Mouse (Mus musculus): ENCODE results near the gene Krt78. TPM values are rescaled to one million over a fixed set of nuclear protein-coding genes. Genes with fewer than 3 reads are reported as not detected.
"Not testable (repeated sequence)": the region's sequence is repeated elsewhere in the genome, so short reads cannot be mapped to it uniquely, and the experiment has no call there.

Krt78 gene
- total RNA-seq (2021), result not detected
- long read RNA-seq, experiment 1, result 0 reads
- long read RNA-seq, experiment 2, result 0 reads

DNA sequence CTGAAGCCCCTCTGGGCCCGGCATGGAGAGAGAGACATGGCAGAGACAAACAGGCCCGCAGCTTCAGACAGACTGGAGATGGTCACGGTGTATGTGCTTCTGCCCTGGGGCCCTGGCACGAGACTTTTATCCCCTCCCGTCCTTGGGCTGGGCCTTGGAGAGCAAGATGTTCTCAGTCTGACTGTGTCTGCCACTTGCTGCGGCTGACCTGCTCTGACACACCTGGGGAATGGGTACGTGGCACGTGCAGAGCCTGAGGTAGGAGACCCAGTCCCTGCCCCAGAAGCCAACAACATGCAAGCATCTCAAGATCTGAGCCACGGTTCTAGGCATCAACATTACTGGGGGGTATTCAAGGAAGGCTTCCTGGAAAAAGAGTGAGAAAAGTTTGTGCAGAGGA, at the start of gene Krt78:
TSS of gene Krt78 (minus strand) at position 101 of the 400 bp plus-strand sequence.
- no peak for DNase-seq
- intact Hi-C loops (cut with DNase I), result no loop called here

DNA sequence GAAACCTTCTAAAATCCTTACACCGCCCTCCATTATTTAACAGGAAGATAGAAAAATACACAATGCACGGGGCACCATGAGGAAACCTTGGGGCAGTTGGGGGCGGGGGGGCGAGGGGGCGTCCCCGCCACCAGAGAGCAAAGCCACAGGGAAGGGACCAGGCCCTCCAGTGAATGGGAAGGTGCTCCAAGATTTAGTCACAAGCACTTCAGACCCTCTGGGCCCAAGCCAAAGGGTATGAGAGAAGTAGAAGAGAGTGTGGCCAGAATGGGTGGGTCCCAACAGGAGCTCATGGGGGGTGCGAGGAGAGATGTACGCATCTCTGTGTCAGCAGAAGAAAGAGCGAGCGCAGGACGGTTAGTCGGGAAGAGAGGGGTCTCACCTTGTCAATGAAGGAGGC, 49.4 kb upstream of the Krt78 start:
- no peak for DNase-seq
- intact Hi-C loops (cut with DNase I), result no loop called here

DNA sequence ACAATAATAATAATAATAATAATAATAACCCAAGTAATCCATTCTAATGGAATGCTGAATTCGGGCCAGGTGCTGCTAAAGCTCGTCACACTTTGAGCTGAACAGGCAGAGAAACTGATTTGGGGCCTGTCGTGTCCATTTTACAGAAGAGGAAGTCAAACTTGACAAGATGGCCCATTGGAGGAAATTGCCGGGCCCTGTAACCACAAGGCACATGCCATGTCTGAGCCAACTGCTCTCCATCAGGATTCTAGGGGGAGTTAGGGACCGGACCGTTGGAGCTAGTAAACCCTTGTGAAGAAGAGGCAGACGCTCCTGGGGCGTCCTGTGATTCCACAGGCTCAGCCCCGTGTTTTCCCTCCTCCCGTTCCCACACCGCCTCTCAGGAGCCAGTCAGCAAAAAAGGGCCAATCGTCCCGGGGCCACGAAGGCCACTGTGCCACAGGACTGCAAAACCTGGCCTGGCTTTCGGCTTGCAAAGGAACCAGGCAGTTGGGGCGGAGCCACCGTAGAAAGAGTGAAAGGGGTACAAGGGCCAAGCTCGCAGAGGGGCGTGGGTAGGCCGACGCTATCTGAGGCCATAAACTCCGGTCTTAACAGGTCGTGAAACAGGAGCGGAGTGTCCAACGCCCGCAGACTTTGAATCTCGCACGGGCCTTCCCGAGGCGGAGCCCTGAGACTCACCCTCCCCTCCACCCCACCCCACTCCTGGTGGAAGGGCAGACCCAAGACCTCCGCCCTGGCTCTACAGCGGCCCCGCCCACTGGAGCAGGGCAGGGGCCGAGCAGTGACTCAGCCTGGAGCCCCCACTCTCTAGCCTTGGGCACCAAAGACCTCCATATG, 48.8 kb upstream of the Krt78 start:
- intact Hi-C loops (cut with DNase I), result no loop called here
- peak in 1 of 2 experiments; percentile 45 for DNase-seq

DNA sequence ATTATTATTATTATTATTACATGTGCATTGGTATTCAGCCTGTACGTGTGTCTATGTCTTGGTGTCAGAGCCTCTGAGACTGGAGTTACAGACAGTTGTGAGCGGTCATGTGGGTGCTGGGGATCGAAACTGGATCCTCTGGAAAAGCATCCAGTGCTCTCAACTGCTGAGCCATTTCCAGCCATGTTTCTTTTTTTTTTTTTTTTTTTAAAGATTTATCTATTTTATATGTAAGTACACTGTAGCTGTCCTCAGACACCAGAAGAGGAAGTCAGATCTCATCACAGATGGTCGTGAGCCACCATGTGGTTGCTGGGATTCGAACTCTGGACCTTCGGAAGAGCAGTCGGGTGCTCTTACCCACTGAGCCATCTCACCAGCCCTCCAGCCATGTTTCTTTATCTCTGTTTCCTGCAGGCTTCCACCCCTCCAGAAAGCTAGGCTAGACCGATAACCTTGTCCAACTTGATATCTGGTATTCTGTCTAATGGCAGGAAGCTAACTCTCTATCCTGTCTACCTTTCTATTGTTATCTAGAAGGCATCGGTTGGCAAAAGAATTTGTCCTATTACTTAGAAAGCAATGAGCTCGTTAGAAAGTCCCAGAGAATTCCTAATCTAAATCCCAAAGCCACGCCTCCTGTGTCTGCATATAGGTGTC, 45.7 kb upstream of the Krt78 start:
- no peak for DNase-seq
- intact Hi-C loops (cut with DNase I), result no loop called here

DNA sequence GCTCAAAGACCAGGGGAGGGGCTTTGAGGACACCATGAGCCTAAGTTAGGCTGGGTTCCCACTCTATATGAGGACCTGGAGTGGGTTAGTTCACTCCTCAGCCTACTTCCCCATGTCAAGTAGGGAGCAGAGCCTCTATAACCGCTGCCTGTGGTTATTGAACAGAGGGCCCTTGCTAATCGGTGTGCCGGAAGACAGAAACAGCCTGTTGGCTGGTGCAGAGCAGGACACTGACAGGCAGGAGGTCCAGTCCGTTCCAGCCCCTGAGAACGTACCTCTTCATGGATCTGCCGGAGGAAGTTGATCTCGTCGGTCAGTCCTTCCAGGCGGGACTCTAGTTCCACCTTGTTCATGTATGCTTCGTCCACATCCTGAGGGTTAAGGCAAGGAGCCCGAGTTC, 45.1 kb upstream of the Krt78 start:
- intact Hi-C loops (cut with DNase I), result no loop called here
- no peak for DNase-seq

DNA sequence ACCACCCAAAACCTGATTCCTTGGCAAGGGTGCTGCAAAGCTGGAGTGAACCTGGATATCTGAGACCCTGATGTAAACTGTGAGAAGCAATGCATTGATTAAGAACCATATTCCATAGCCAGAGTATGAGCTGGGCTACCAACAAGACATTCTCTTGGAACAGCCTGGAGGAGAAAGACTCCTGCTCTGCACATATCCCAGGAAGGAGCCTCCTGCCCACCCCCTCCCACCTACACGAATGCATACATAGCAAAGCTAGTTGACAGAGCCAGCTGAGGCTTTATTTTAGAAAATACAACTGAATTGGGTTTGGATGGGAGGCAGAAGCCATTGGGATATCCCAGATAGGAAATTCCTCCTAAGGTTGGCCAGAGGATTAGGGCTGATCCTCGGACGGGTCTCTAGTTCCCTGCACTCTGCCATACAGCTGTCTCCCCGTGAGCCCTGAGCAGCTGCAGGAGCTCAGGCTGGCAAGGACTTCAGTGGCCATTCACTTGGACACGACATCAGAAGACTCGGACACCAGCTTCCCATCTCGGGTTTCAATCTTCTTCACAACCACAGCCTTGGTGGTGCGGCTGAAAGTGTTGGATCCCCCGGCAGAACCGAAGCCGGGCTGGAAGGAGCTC, 42.5 kb upstream of the Krt78 start:
- intact Hi-C loops (cut with DNase I), result not testable (repeated sequence)

DNA sequence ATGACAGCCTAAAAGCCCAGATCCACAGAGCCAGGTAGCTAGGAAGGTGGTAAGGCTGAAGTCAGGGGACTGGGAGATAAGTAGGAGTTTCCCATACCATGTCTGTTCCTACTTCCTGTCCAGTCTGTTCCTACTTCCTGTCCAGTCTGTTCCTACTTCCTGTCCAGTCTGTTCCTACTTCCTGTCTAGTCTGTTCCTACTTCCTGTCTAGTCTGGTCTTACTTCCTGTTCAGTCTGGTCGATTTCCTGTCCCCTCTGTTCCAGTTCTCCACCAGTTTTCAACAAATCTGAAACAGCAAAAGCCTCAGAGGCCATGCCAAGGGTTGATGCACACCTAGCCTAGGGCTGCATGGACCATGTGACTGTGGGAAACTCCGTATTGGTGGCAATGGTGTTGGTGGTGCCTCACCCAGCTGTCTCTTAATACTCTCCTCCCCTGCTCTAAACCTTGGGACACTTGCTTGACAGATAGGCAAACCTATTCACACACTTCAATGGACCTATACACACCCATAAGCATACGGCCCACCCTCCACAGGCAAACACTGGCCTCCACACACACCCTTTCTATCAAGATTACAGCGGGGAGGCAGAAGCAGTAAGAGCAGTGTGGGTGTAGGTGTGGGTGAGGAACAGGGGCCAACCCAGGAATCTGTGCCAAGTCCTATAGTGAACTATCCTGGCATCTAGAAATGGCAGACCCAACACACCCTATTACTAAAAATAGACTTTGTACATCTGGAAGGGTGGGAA, 41.6 kb upstream of the Krt78 start:
- intact Hi-C loops (cut with DNase I), result no loop called here

More for the DNA sequence above, 42.5 kb upstream of the Krt78 start:
- not testable (repeated sequence) for DNase-seq

DNA sequence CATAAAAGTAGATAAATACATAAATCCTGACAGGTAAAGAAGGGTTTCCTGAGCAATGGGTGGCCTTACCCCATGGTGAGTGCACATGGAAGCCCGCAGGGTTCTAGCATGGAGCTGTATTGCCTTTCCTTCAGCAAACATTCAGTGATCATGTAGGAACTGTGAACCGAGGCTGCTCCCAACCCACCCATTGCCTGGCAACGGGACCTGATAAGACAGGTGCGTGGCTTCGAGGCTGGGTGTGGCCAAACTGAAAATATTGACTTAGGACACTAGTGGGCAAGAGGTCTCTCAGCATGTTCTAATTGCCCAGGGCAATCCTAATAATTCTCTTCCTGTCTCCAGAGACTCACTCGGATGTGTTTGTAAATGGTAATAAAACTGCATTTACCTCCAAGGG, 40.3 kb upstream of the Krt78 start:
- DNase-seq, result no peak
- intact Hi-C loops (cut with DNase I), result no loop called here

More for the DNA sequence above, 41.6 kb upstream of the Krt78 start:
- DNase-seq, result no peak

DNA sequence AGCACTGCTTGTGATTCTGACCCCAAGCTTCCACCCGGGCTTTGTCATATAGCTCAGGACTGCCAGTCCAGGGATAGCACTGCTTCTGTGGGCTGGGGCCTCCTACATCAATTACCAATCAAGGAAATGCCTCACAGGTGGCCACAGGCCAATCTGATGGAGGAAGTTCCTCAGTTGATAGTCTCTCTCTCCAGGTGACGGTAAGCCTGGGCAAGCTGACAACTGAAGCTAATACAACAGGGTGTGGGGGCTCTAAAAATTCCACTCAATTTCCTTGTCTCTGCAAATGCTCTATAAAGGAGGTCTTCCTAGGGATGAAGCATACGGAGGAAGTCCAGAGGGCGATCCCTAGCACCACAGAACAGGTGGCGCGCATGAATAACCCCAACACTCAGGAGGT, 36.9 kb upstream of the Krt78 start:
- no peak for DNase-seq
- intact Hi-C loops (cut with DNase I), result no loop called here

DNA sequence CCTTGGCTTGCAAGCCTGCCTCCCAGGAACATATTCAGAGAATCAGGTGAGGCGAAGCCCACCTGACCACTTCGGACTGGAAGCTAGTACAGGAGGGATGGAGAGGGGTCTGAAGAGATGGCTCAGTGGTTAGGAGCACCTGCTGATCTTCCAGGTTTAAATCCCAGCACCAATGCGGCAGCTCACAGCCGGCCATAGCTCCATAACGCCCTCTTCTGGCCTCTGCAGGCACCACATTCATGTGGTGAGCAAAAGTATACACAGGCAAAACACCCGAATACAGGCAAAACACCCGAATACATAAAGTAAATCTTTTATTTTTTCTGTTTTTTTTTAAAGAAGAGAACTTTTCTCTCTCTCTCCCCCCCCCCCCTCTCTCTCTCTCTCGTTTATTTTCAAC, 34.6 kb upstream of the Krt78 start:
- DNase-seq, result no peak
- intact Hi-C loops (cut with DNase I), result loop anchor here (1.0 to 5.0 kb wide), 2 partner anchors 77 to 159 kb away; no protein-coding TSS in a partner anchor

DNA sequence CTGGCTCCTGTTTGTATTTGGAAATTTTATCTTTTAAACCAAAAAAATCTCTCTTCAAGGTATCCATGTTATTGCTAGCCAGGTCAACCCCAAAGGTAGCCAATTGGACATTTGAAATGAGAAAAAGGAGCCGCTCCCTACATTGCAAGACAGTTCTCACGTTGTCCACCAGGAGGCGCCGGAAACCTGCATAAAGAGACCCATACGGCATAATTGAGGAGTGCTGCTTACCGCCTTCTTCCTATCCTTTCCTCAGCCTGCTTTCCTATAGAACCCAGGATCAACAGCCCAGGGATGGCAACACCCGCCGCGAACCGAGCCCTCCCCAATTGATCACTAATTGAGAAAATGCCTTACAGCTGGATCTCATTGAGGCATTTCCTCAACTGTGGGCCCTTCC, 34.0 kb upstream of the Krt78 start:
- peak; percentile 85 to 90 for DNase-seq
- intact Hi-C loops (cut with DNase I), result loop anchor here (1.0 to 5.0 kb wide), 2 partner anchors 77 to 159 kb away; no protein-coding TSS in a partner anchor

DNA sequence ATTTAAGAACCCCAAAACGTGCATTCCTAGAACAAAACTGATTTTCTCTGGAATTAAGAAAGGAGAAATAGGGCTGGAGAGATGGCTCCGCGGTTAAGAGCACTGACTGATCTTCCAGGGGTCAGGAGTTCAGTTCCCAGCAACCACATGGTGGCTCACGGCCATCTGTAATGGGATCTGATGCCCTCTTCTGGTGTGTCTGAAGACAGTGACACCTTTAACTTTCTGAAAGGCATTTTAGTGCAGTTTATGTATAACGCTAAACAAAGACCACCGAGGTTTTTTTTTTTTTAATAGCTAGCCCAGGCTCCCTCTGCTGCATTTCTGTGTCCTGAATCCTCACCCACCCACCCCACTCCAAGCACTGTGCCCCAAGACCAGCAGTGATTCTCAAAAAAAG, 30.7 kb upstream of the Krt78 start:
- intact Hi-C loops (cut with DNase I), result loop anchor here (1.0 to 5.0 kb wide), 4 partner anchors 163 to 658 kb away; no protein-coding TSS in a partner anchor
- DNase-seq, result no peak

DNA sequence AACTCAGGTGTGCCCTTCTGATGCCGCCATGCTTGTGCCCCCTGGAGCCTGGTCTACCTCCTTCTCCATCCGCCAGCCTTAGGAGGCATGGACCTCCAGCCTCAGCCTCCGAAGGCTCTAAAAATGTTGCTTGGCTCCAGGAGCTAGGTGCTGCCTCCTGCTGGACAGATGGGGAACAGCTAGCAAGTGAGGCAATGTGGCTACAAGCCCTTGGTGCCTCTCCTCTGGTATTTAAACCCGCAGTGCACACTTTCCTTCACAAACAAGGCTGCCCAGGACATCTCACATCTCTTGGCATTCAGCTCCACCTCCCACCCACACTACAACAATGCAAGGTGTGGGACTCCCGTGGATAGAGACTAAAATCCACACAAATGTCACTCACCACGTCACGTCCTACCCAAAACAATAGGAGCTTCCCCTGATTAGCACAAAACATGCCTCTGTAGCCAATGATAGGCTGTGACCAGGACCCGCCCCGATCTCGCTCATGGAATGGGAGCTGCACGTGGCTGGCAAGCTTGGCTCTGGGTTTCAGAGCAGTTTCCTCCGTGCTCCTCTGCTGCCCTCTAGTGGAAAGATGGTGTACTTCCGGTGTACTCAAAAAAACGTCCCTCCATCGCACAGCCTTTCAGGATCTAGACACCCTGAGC, 30.0 kb upstream of the Krt78 start:
- peak; percentile 88 to 96 for DNase-seq
- intact Hi-C loops (cut with DNase I), result loop anchor here (1.0 to 2.0 kb wide), 3 partner anchors 212 to 657 kb away; no protein-coding TSS in a partner anchor

DNA sequence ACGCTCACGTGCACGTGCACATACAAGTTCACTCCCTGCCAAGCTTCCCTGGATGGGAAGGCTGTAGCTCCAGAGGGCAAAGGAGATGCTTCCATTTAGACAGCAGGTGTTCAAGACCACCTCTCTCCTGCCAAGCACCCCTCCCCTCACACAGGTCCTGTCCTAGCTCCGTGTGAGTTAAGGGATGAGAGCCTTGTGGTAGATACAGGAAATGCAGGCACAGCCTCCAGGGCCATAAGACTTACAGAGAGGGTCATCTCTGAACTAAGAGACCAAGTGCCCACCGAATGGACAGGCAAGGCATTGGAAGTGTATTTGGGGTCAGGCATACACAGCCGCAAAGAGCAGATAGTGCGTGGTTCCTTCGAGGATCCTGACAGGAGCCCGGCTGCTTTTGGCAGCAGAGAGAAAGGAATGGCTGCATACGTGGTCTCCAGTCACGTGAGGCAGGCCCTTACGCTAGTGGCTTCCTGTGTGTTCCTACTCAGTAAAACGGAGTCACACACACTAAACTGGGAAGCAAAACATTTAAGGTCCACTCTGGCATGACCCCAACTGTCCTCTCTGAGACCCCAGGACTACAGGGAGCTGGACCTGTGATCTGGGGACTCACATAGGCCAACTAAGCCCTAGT, 29.3 kb upstream of the Krt78 start:
- intact Hi-C loops (cut with DNase I), result no loop called here
- no peak for DNase-seq

DNA sequence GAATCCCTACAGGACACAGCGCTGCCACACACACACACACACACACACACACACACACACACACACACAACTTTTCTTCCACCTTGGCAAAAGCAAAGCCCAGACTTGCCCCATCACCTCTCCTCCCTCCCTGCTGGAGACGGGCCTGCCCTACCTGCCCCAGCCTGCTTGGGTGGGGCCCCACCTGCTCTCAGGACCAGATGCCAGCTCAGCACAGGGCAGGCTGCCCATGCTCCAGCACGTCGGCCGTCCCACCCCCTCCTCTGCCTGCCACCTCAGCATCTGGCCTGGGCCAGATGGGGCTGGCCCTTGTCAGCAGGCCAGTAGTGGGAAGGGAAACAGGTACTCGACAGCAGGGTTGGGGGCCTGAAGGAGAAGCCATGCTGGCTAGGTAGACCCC, 26.8 kb upstream of the Krt78 start:
- intact Hi-C loops (cut with DNase I), result no loop called here
- DNase-seq, result no peak

DNA sequence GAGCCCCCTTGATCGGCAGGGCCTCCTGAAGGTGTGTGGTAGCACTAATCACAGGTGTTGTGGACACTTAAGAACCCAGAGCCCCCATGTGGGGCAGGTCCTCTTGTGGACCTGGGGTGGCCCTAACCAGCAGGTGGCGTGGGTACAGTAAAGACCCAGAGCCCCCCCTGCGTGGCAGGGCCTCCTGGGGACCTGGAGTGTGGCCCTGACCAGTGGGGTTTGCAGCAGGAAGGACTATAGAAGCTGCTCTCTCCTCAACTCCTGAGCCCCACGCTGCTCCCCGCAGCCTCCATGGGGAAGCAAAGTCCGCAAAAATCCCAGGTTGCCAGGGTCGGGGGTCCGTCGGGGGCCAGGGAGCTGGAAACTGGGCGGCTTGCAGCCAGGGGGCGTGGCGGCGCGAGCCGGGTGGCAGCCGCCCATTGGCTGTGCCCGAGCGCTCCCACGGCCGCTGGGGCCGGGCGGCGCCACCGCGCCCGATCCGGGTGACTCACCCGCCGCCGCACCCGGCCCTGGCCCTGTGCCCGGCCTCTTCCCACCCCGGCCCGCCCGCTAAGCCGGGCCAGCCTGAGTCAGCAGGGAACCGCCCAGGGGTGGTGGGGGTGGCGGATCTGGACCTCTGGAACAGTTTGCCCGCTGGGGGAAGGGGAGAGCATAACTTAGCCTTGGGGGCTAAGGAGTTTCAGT, 23.1 kb upstream of the Krt78 start:
- DNase-seq, result peak; percentile 96 to 98
- intact Hi-C loops (cut with DNase I), result no loop called here

DNA sequence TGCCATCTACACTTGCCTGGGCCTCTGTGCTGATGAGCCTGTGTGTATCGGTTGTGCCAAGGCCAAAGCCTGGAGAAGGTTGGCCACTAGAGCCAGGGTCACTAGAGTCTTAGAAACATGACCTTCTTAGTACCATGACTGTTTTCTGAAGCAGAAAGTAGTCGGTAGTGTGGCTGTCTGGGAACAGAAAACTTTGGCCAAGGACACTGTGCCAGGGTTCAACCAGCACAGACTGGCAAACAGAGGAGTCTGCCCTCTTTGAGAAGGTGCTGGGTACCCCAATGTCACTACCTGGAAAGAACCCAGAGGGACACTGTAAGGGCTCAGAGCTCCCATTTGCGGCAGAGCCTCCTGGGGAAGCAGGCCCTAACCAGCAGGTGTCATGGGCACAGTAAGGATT, 22.6 kb upstream of the Krt78 start:
- DNase-seq, result no peak
- intact Hi-C loops (cut with DNase I), result no loop called here

DNA sequence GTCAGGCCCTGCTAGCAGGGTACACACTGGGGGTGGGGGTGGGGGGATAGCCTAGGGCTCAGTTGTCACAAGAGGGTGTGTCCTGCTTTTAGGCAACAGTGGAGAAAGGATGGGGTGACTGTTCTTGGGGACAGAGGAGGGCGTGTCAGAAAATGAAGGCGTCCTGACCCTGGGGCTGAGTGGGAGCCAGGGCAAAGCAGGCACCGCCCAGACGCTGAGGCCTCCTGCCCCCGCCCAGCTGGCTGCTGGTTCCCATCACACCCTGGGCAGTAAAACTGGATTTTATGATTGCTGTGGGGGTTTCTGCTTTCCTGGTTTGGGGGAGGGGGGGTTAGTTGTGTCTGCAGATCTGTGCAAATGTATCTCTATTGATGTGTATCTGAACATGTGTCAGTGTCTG, 21.9 kb upstream of the Krt78 start:
- DNase-seq, result peak; percentile 57
- intact Hi-C loops (cut with DNase I), result no loop called here
